Mouse (Mus musculus): ENCODE data around the gene Htr1b. TPM values are rescaled to one million over a fixed set of nuclear protein-coding genes. Genes with fewer than 3 reads are reported as not detected.

Htr1b gene
- 1.2 and 1.6 TPM in 2 replicates for polyA plus RNA-seq (2016; fragmentation: Nextera tagmentation; extraction: Ambion mirVana)

GRCm38 (mm10) chr9:81633437-81633973, at the start of gene Htr1b:
TSS of gene Htr1b (minus strand) at chr9:81633828.
- H3K9me3 ChIP-seq (replicated peaks), result no peaks in the 10 kb centered on the region
- under 1% methylated on average over 25 of the region's 26 CpGs for WGBS
- H3K4me3 ChIP-seq, result peak within 1 kb of the TSS; percentile 73
- H3K4me2 ChIP-seq, result peak within 1 kb of the TSS; percentile 98
- peaks cover 14% of the 10 kb centered on the region for H3K27me3 ChIP-seq (replicated peaks)
- H3K4me1 ChIP-seq (replicated peaks), result peaks cover 3% of the 10 kb centered on the region; the same call in 1 of the 2 replicates
- H3K9ac ChIP-seq, result peak within 1 kb of the TSS; percentile 79
- peak; percentile 78 for ATAC-seq (ENCODE audit: insufficient number of reproducible peaks, low FRiP score)
- 0 out of 2 replicates have a peak within 1 kb of the TSS, but pooled peaks have one; percentile 7 for H3K27ac ChIP-seq (ENCODE audit: poor library complexity, severe bottlenecking)
- no peaks in the 10 kb centered on the region for H3K36me3 ChIP-seq

DNA sequence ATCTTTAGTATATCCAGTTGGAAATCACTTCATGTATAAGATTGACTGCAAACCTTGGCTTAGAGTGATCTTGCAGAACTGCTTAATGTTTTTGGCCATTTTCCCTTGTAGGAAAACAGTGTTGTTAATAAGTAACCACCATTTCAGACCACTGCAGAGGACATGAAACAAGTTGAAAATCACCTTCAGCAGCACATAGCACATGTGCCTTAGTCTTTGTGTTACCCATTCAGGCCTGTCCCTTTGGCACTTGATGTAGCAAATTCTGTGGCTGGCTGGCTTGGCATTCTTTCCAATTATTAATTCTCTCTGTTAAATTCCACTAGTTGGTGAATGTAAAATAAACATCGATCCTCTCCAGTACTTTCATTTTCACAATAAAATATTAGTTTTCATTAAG, 43.1 kb upstream of the Htr1b start:
- Histone ChIP-seq H3K9me3 (replicated peaks) (peaks cover 5% of the 10 kb centered on the region; the same call in 1 of the 2 replicates), H3K36me3 (no peaks in the 10 kb centered on the region), H3K27ac (ENCODE audit: poor library complexity, severe bottlenecking) (no peak overlapping the region), H3K4me1 (replicated peaks) (no peaks in the 10 kb centered on the region), H3K9ac (no peak overlapping the region), H3K4me3 (no peak overlapping the region), H3K4me2 (no peak overlapping the region), H3K27me3 (replicated peaks) (no peaks in the 10 kb centered on the region)
- 89% methylated on average over 1 of the region's 1 CpGs for WGBS
- no peak for ATAC-seq (ENCODE audit: insufficient number of reproducible peaks, low FRiP score)

GRCm38 (mm10) chr9:81637486-81637885, 3.9 kb upstream of the Htr1b start:
- no peaks in the 10 kb centered on the region for H3K36me3 ChIP-seq
- no peak overlapping the region for H3K4me3 ChIP-seq
- no peak overlapping the region for H3K9ac ChIP-seq
- H3K27ac ChIP-seq (ENCODE audit: poor library complexity, severe bottlenecking), result no peak overlapping the region
- no peaks in the 10 kb centered on the region for H3K27me3 ChIP-seq (replicated peaks)
- ATAC-seq (ENCODE audit: insufficient number of reproducible peaks, low FRiP score), result no peak
- H3K4me1 ChIP-seq (replicated peaks), result 0 out of 2 replicates have a peak, but pooled peaks cover 3% of the 10 kb centered on the region
- H3K4me2 ChIP-seq, result no peak overlapping the region
- WGBS, result 82% methylated on average over 1 of the region's 1 CpGs
- H3K9me3 ChIP-seq (replicated peaks), result no peaks in the 10 kb centered on the region

DNA sequence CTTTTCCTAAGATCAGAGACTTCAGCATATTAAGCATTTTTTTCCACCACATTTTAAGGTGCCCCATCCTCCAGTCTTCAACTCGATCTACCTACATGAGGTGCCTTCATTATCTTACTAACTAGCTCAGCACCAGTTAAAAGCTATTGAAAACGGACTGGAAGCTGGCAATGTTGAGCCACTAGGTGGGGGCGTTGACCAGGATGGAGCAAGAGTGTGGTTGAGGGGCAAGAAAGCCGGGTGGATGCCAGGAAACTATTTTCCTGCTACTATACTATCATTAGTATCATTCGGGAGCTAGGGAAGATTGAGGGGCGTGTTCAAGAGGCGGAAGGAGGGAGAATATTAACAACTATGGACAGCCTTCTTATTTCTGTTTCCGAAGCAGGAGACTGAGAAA, 1.5 kb upstream of the Htr1b start:
- no peak for ATAC-seq (ENCODE audit: insufficient number of reproducible peaks, low FRiP score)
- peak overlapping the region; percentile 57 for H3K4me2 ChIP-seq
- peaks cover 3% of the 10 kb centered on the region; the same call in 1 of the 2 replicates for H3K4me1 ChIP-seq (replicated peaks)
- H3K27me3 ChIP-seq (replicated peaks), result peaks cover 14% of the 10 kb centered on the region
- H3K27ac ChIP-seq (ENCODE audit: poor library complexity, severe bottlenecking), result no peak overlapping the region
- peak overlapping the region; percentile 17; the same call in 1 of the 2 replicates for H3K4me3 ChIP-seq
- H3K36me3 ChIP-seq, result no peaks in the 10 kb centered on the region
- 7% methylated on average over 8 of the region's 8 CpGs for WGBS
- H3K9me3 ChIP-seq (replicated peaks), result no peaks in the 10 kb centered on the region
- no peak overlapping the region for H3K9ac ChIP-seq

- no peaks in the 10 kb centered on the region for H3K36me3 ChIP-seq
- peaks cover 3% of the 10 kb centered on the region; the same call in 1 of the 2 replicates for H3K4me1 ChIP-seq (replicated peaks)
- peaks cover 14% of the 10 kb centered on the region for H3K27me3 ChIP-seq (replicated peaks)
- 1% methylated on average over 10 of the region's 10 CpGs for WGBS
- peak overlapping the region; percentile 73 for H3K4me3 ChIP-seq
- no peak overlapping the region for H3K27ac ChIP-seq (ENCODE audit: poor library complexity, severe bottlenecking)
- H3K4me2 ChIP-seq, result peak overlapping the region; percentile 98
- H3K9me3 ChIP-seq (replicated peaks), result no peaks in the 10 kb centered on the region
- ATAC-seq (ENCODE audit: insufficient number of reproducible peaks, low FRiP score), result no peak
- H3K9ac ChIP-seq, result no peak overlapping the region
Observed at GRCm38 (mm10) chr9:81634163-81634562, 535 bp upstream of the Htr1b start.

DNA sequence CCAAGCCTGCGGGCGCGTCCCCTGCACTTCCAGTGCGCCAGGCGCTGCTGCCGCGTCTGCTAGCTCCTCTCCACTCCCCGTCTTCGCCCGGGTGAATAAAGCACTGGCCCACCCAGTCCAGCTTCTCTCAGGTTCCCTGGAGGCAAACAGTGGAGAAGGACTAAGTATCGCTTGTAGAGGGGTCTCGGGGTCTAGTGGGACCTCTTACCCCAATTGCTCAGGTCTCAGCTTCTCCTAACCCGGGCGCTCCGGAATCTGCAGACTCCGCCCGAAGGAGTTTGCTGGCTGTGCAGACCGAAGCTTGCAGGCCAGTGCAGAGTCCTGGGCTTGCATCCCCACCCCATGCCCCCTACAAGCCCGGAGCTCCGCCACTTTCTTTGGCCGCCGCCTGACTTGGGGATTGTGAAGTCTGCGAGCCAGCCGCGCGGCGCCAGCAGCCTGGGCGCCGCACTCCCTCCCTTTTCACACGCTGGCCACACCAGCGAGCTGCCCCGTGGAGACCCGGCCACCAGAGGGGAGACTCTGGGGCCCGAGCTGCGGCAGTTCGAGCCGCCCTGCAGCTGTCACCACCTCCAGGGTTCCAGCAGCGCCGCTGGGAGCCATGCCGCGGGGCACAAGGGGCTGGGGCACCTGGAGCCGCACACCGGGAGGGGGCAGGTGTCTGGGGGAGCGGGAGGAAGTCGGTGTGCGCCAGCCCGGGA, 742 bp downstream of the Htr1b start:
- Histone ChIP-seq H3K9me3 (replicated peaks) (no peaks in the 10 kb centered on the region), H3K9ac (peak overlapping the region; percentile 79), H3K36me3 (no peaks in the 10 kb centered on the region), H3K4me2 (peak overlapping the region; percentile 98), H3K4me1 (replicated peaks) (peaks cover 3% of the 10 kb centered on the region; the same call in 1 of the 2 replicates), H3K27me3 (replicated peaks) (peaks cover 14% of the 10 kb centered on the region), H3K27ac (ENCODE audit: poor library complexity, severe bottlenecking) (0 out of 2 replicates have a peak overlapping the region, but pooled peaks have one; percentile 7), H3K4me3 (peak overlapping the region; percentile 73)
- ATAC-seq (ENCODE audit: insufficient number of reproducible peaks, low FRiP score), result peak; percentile 46
- WGBS, result under 1% methylated on average over 46 of the region's 47 CpGs

DNA sequence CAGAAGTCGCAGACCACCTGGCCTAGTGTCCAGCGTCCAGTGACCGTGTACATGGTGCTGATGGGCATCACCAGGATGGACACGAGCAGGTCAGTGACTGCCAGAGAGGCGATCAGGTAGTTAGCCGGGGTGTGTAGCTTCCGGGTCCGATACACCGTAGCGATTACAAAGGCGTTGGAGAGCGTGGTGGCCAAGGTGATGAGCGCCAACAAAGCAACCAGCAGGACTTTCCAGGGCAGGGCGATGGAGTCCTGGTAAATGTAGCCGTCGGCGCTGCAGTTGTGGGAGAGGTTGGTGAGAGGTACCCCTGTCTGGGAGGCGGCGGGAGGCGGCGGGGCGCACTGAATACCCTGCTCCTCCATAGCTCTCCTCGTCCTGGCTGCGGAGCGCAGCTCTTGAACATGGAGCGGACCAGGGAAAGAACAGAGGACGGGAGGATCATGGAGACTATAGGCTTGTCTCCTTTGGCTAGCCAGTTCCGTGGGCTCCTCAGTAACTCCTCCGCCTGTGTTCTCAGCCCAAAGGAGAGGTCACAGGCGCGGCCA, 1.4 kb downstream of the Htr1b start:
- H3K4me3 ChIP-seq, result peak overlapping the region; percentile 73
- H3K4me1 ChIP-seq (replicated peaks), result peaks cover 3% of the 10 kb centered on the region; the same call in 1 of the 2 replicates
- H3K27ac ChIP-seq (ENCODE audit: poor library complexity, severe bottlenecking), result no peak overlapping the region
- under 1% methylated on average over 29 of the region's 31 CpGs for WGBS
- peak overlapping the region; percentile 98 for H3K4me2 ChIP-seq
- H3K36me3 ChIP-seq, result no peaks in the 10 kb centered on the region
- peak overlapping the region; percentile 79 for H3K9ac ChIP-seq
- no peaks in the 10 kb centered on the region for H3K9me3 ChIP-seq (replicated peaks)
- peaks cover 14% of the 10 kb centered on the region for H3K27me3 ChIP-seq (replicated peaks)
- ATAC-seq (ENCODE audit: insufficient number of reproducible peaks, low FRiP score), result no peak

GRCm38 (mm10) chr9:81631581-81632091, 2.0 kb downstream of the Htr1b start:
- Histone ChIP-seq H3K36me3 (no peaks in the 10 kb centered on the region), H3K9me3 (replicated peaks) (no peaks in the 10 kb centered on the region), H3K4me3 (peak overlapping the region; percentile 73), H3K27me3 (replicated peaks) (peaks cover 14% of the 10 kb centered on the region), H3K27ac (ENCODE audit: poor library complexity, severe bottlenecking) (no peak overlapping the region), H3K4me1 (replicated peaks) (peaks cover 3% of the 10 kb centered on the region; the same call in 1 of the 2 replicates), H3K9ac (peak overlapping the region; percentile 79), H3K4me2 (peak overlapping the region; percentile 98)
- no peak for ATAC-seq (ENCODE audit: insufficient number of reproducible peaks, low FRiP score)
- 1% methylated on average over 27 of the region's 27 CpGs for WGBS

GRCm38 (mm10) chr9:81626899-81627606, 6.6 kb downstream of the Htr1b start:
- Histone ChIP-seq H3K4me2 (no peak overlapping the region), H3K36me3 (no peaks in the 10 kb centered on the region), H3K4me3 (no peak overlapping the region), H3K27me3 (replicated peaks) (peaks cover 10% of the 10 kb centered on the region), H3K4me1 (replicated peaks) (no peaks in the 10 kb centered on the region; the same call in 1 of the 2 replicates), H3K9ac (no peak overlapping the region), H3K27ac (ENCODE audit: poor library complexity, severe bottlenecking) (no peak overlapping the region), H3K9me3 (replicated peaks) (no peaks in the 10 kb centered on the region)
- WGBS, result 30% methylated on average over 9 of the region's 9 CpGs
- peak; percentile 61; the same call in 1 of the 2 replicates for ATAC-seq (ENCODE audit: insufficient number of reproducible peaks, low FRiP score)

DNA sequence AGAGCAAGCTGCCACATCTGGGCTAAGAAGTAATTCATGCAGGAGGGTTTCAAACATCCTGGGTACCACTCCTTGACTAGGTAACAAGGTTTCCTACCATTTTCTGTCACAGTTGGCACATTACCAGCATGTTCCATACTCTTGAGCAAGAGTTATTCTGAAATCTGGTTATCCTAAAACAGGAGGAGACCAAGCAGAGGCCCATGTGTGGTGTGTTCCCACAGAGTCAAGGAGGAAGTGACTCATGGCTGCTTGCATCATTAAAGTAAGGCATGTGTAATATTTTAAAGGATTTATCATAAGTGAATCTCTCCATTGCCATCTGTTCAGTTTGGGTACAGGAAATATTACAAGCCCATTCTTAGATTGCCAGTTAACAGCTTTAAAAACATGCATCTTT, 7.7 kb downstream of the Htr1b start:
- Histone ChIP-seq H3K36me3 (no peaks in the 10 kb centered on the region), H3K9me3 (replicated peaks) (no peaks in the 10 kb centered on the region), H3K27ac (ENCODE audit: poor library complexity, severe bottlenecking) (no peak overlapping the region), H3K9ac (no peak overlapping the region), H3K4me3 (no peak overlapping the region), H3K4me1 (replicated peaks) (no peaks in the 10 kb centered on the region), H3K27me3 (replicated peaks) (peaks cover 1% of the 10 kb centered on the region), H3K4me2 (no peak overlapping the region)
- ATAC-seq (ENCODE audit: insufficient number of reproducible peaks, low FRiP score), result no peak

Data from heart, embryonic 12.5 days (tissue).